Mouse (Mus musculus): ENCODE measurements around the gene Tmem216. TPM values are rescaled to one million over a fixed set of nuclear protein-coding genes. Genes with fewer than 3 reads are reported as not detected.
"Not testable (repeated sequence)": the region's sequence is repeated elsewhere in the genome, so short reads cannot be mapped to it uniquely, and the experiment has no call there.

The Tmem216 gene
- polyA plus RNA-seq, 1 experiment, result 33.1 TPM

GRCm38 (mm10) chr19:10564278-10564677 is 8.2 kb upstream of the Tmem216 start:
- no peaks in the 10 kb centered on the region for H3K36me3 ChIP-seq (ENCODE audit: control insufficient read depth, insufficient read depth, low read length)
- TF ChIP-seq CTCF (conservative IDR thresholded peaks at IDR 0.05; ENCODE audit: insufficient read depth, insufficient read length, low read depth, low read length) (no peak), POLR2A (IDR thresholded peaks at IDR 0.05; ENCODE audit: low read depth, low read length) (no peak)
- WGBS, result 84% methylated on average over 6 of the region's 6 CpGs
- H3K27me3 ChIP-seq (replicated peaks; ENCODE audit: control insufficient read depth, insufficient read depth, low read length), result no peaks in the 10 kb centered on the region
- H3K4me1 ChIP-seq (ENCODE audit: control insufficient read depth, insufficient read depth, low read length), result no peaks in the 10 kb centered on the region
- no peak overlapping the region for H3K4me3 ChIP-seq (ENCODE audit: insufficient read depth, low read depth, low read length)
- no peak for DNase-seq
- no peak overlapping the region for H3K27ac ChIP-seq (ENCODE audit: insufficient read depth, low read depth, low read length)

GRCm38 (mm10) chr19:10562351-10562750 is 6.3 kb upstream of the Tmem216 start:
- WGBS, result 72% methylated on average over 5 of the region's 5 CpGs
- Histone ChIP-seq H3K36me3 (ENCODE audit: control insufficient read depth, insufficient read depth, low read length) (no peaks in the 10 kb centered on the region), H3K27me3 (replicated peaks; ENCODE audit: control insufficient read depth, insufficient read depth, low read length) (no peaks in the 10 kb centered on the region), H3K4me1 (ENCODE audit: control insufficient read depth, insufficient read depth, low read length) (no peaks in the 10 kb centered on the region), H3K4me3 (ENCODE audit: insufficient read depth, low read depth, low read length) (no peak overlapping the region), H3K27ac (ENCODE audit: insufficient read depth, low read depth, low read length) (peak overlapping the region; percentile 49; the same call in 1 of the 2 replicates)
- TF ChIP-seq CTCF (conservative IDR thresholded peaks at IDR 0.05; ENCODE audit: insufficient read depth, insufficient read length, low read depth, low read length) (no peak), POLR2A (IDR thresholded peaks at IDR 0.05; ENCODE audit: low read depth, low read length) (no peak)
- DNase-seq, result no peak

- WGBS, result 59% methylated on average over 6 of the region's 6 CpGs
- DNase-seq, result peak; percentile 41
- TF ChIP-seq POLR2A (IDR thresholded peaks at IDR 0.05; ENCODE audit: low read depth, low read length) (no peak), CTCF (conservative IDR thresholded peaks at IDR 0.05; ENCODE audit: insufficient read depth, insufficient read length, low read depth, low read length) (no peak)
- Histone ChIP-seq H3K4me1 (ENCODE audit: control insufficient read depth, insufficient read depth, low read length) (no peaks in the 10 kb centered on the region), H3K36me3 (ENCODE audit: control insufficient read depth, insufficient read depth, low read length) (no peaks in the 10 kb centered on the region), H3K27me3 (replicated peaks; ENCODE audit: control insufficient read depth, insufficient read depth, low read length) (no peaks in the 10 kb centered on the region), H3K27ac (ENCODE audit: insufficient read depth, low read depth, low read length) (peak overlapping the region; percentile 49), H3K4me3 (ENCODE audit: insufficient read depth, low read depth, low read length) (no peak overlapping the region)
These were observed 5.7 kb upstream of the Tmem216 start for GRCm38 (mm10) chr19:10561558-10562314.

- peak; percentile 32; the same call in 1 of the 2 replicates for TF ChIP-seq CTCF (conservative IDR thresholded peaks at IDR 0.05; ENCODE audit: insufficient read depth, insufficient read length, low read depth, low read length)
- no peak for TF ChIP-seq POLR2A (IDR thresholded peaks at IDR 0.05; ENCODE audit: low read depth, low read length)
- 40% methylated on average over 5 of the region's 5 CpGs for WGBS
- Histone ChIP-seq H3K36me3 (ENCODE audit: control insufficient read depth, insufficient read depth, low read length) (no peaks in the 10 kb centered on the region), H3K27ac (ENCODE audit: insufficient read depth, low read depth, low read length) (no peak overlapping the region), H3K4me1 (ENCODE audit: control insufficient read depth, insufficient read depth, low read length) (peaks cover 6% of the 10 kb centered on the region), H3K27me3 (replicated peaks; ENCODE audit: control insufficient read depth, insufficient read depth, low read length) (no peaks in the 10 kb centered on the region), H3K4me3 (ENCODE audit: insufficient read depth, low read depth, low read length) (no peak overlapping the region)
- DNase-seq, result peak; percentile 37
These were observed 4.1 kb upstream of the Tmem216 start for GRCm38 (mm10) chr19:10560108-10560507.

- 74% methylated on average over 4 of the region's 4 CpGs for WGBS
- not testable (repeated sequence) for H3K27ac ChIP-seq (ENCODE audit: insufficient read depth, low read depth, low read length); H3K4me3 ChIP-seq (ENCODE audit: insufficient read depth, low read depth, low read length); H3K27me3 ChIP-seq (replicated peaks; ENCODE audit: control insufficient read depth, insufficient read depth, low read length); H3K36me3 ChIP-seq (ENCODE audit: control insufficient read depth, insufficient read depth, low read length); H3K4me1 ChIP-seq (ENCODE audit: control insufficient read depth, insufficient read depth, low read length); DNase-seq
These were observed 1.9 kb upstream of the Tmem216 start for GRCm38 (mm10) chr19:10557837-10558375.

- Histone ChIP-seq H3K4me1 (ENCODE audit: control insufficient read depth, insufficient read depth, low read length) (peaks cover 6% of the 10 kb centered on the region), H3K27ac (ENCODE audit: insufficient read depth, low read depth, low read length) (no peak overlapping the region), H3K36me3 (ENCODE audit: control insufficient read depth, insufficient read depth, low read length) (no peaks in the 10 kb centered on the region), H3K27me3 (replicated peaks; ENCODE audit: control insufficient read depth, insufficient read depth, low read length) (no peaks in the 10 kb centered on the region), H3K4me3 (ENCODE audit: insufficient read depth, low read depth, low read length) (no peak overlapping the region)
- TF ChIP-seq POLR2A (IDR thresholded peaks at IDR 0.05; ENCODE audit: low read depth, low read length) (no peak), CTCF (conservative IDR thresholded peaks at IDR 0.05; ENCODE audit: insufficient read depth, insufficient read length, low read depth, low read length) (no peak)
- WGBS, result 36% methylated on average over 2 of the region's 2 CpGs
- DNase-seq, result no peak
These were observed 1.4 kb upstream of the Tmem216 start for GRCm38 (mm10) chr19:10557430-10557829.

GRCm38 (mm10) chr19:10557001-10557400 is 963 bp upstream of the Tmem216 start:
- H3K4me3 ChIP-seq (ENCODE audit: insufficient read depth, low read depth, low read length), result no peak overlapping the region
- no peaks in the 10 kb centered on the region for H3K27me3 ChIP-seq (replicated peaks; ENCODE audit: control insufficient read depth, insufficient read depth, low read length)
- DNase-seq, result no peak
- 60% methylated on average over 2 of the region's 2 CpGs for WGBS
- TF ChIP-seq CTCF (conservative IDR thresholded peaks at IDR 0.05; ENCODE audit: insufficient read depth, insufficient read length, low read depth, low read length) (no peak), POLR2A (IDR thresholded peaks at IDR 0.05; ENCODE audit: low read depth, low read length) (no peak)
- H3K36me3 ChIP-seq (ENCODE audit: control insufficient read depth, insufficient read depth, low read length), result no peaks in the 10 kb centered on the region
- H3K4me1 ChIP-seq (ENCODE audit: control insufficient read depth, insufficient read depth, low read length), result peaks cover 6% of the 10 kb centered on the region
- no peak overlapping the region for H3K27ac ChIP-seq (ENCODE audit: insufficient read depth, low read depth, low read length)

Data from kidney, adult 2 months (tissue).